Mouse (Mus musculus) naive thymus-derived CD4-positive, alpha-beta T cell, adult 2 months (primary cell): ENCODE data around the gene Parpbp.

ENCODE experiments used
- DNase-seq: peaks from one replicate; pipeline ENCODE4 v3.0.0-alpha.2; 2011; ENCODE audit warnings: low read depth

Parpbp gene

DNA sequence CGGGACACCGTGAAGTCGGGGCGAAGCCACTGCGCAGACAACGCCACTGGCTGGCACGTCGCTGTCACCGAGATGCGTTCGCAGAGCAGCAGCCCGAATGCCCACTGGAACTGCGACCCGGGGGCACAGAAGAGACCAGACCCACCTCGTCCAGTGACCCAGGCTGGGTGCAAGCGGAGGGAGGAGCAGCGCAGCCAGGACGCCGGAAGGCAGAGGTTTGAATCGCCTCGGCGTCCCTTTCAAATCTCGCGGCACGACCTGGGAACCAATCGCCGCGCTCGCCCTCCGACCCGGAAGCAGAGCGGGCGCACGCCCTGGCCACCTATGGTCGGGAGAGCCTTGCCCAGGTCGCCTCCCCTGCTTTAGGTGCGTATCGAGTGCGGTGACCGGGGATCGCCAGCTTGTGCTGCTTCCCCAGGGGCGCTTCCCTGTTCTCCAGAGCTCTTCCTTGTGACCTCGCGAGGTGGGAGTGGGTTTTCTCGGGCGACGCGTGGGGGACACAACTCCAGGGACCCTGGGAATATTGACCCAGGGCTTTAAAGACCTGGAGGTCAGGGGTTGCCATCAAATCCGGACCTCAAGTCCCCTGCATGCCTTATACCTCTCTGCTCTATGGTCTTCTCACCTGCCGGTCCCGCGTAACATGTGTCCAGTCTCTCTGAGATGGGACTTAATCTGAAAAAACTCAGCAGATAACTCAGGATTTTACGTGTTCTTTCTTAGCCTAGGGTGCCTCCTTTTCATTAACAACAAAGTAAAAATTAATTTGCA is at the start of gene Parpbp, which contains the start of gene Nup37:
Gene Parpbp (minus strand): TSS at position 235 of the 771 bp plus-strand sequence.
Gene Nup37 (plus strand): TSS at position 286 of the 771 bp plus-strand sequence.
- peak; percentile 92 for DNase-seq

DNA sequence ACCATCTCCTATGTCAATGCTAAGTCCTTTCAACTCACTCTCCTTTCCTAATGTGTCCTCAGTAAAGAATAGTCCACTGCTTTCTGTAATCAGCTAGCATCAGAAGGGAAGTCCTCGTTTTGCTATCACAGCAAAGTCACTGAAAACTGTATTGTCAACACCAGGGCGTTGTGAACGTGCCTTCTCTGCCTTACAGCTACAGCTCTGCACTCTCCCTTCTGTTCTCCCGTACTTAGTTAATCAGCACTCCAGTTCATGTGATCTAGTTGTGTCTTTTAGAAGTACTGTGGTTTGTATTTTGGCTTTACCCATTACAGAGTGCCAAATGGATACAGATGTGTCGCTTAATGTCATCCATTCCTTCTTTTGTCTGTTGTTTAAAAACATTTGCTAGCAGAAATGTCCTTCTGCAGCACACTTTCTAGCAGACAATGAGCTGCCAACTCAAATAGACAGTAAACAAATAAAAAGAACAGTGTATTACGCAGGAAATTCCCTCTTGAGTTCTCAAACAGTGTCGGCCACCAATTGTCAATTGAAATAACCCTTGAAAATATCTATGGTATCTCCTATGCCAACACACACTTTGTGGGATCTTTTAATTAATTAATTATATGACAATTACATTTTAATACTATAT is 20.8 kb upstream of the Parpbp start:
- DNase-seq = no peak

DNA sequence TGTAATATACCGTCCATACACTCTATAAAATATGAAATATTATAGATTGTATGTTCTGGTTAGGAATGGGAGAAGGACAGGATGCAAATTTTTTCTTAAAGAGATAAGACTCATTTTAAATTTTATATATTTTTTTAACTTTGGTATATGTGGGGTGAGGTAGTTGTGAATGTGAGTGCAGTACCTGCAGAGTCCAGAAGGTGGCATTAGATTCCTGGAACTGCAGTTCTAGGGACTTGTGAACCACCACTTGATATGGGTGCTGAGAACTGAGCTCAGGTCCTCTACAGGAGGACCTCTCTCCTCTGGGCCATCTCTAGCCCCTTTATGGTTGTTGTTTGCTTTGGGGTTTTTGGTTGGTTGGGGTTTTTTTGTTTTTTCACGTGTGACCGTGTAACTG is 19.4 kb upstream of the Parpbp start:
- DNase-seq = peak; percentile 54

DNA sequence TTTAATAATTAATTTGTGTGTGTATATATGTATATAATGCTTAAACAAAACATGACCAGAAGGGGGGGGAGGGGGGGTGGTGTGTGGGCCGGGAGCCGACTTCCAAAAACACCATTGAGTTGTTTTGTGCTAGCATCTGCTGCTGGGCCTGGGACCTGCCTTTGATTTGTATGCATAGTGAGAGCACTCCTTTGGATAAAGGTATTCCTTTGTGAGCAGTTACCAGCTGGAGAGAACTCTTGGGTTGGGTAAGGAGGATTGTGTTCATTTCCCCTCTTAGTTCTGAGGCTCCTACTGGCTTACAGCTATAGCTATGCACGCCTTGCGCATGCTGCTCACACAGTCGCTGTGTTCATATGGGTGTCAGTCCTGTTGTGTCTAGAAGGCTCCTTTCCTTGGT is 15.9 kb upstream of the Parpbp start:
- DNase-seq = no peak

DNA sequence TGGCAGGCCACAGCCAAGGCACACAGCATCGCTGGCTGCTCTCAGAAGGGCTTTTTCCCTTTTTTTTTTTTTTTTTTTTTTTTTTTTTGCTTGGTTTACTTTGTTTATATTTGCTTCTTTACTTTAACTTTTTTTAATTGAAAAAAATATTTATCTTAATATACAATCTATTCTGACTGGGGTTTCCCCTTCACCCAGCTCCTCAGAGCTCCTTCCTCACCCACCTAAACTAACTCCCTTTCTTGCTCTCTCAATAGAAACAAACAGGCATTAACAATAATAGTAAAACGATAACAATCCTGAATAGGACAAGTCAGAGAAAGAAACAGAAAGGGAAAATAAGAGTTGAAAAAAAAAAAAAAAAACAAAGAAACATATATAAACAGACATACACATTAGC is 15.4 kb upstream of the Parpbp start:
- no peak for DNase-seq

DNA sequence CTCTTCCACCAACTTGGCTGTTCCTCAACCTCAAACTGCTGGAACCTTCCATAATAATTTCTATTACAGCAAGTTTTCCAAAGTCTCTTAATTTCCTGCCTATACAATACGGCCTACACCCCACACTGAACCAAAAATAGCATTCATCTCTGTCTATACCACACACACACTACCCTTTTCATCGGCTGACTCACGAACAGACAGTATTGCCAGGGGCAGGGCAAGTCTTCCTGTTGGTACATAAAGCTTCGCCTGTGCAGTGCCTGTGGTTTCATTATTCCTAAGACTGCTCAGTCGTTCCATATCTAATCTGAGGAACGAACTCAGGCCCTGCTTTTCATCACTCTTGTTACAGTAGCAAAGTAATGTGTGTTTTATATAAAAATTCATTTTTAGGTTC is 4.9 kb upstream of the Parpbp start:
- no peak for DNase-seq

DNA sequence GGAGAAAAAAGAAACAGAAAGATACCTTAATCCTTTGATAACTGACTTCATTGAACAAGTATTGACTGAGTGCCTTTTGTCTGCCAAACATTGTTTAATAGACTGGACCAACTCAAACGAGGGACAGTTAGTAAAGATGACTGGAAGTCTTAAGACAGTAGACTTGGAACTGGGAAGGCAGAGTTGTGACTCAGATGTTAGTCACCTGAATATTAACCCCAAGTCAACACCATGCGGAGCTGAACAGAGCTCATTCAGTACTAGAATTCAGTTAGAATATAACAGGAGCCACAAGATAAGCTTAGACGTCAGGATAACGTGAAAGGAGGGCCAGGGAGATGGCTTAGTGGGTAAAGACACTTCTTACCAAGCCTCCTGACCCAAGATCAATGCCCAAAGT is 3.6 kb upstream of the Parpbp start:
- DNase-seq = no peak

DNA sequence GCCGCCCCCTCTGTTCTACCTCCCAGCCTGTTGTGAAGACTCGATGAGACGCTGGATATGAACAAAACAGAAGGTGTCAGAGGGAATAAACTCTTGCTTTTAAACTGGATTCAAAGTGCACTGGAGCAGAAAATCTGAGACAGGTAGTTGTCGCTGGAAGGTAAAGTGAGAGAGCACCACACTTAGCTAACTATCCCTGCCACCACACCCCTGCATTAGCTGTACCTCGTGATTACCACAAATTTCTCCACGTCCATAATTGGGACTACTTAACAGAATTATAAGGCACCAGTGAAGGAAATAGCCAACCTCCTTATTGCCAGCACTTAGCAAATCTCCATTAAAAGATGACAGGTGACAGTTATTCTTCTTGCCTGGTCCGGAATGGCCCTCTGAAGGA is 554 bp downstream of the Parpbp start:
- no peak for DNase-seq

DNA sequence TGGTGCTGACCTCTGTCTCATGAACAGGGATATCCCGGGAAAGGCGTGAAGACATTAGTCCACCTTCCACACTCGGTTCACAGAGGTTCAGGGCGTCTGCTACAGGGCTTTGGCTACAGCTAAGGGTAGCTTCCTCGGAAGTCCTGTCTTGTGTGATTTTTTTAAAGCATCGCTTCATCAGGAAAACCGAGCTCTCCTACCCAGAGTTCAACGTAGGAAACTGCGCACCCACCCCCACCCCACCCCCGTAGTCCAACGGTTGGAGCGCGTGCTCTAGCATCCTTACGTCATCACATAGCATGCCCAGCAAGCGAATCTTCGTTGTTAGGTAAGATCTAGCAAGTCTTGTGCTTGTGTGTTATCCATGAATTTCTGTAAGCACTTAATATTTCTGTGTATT is 11.1 kb downstream of the Parpbp start:
- DNase-seq = no peak

DNA sequence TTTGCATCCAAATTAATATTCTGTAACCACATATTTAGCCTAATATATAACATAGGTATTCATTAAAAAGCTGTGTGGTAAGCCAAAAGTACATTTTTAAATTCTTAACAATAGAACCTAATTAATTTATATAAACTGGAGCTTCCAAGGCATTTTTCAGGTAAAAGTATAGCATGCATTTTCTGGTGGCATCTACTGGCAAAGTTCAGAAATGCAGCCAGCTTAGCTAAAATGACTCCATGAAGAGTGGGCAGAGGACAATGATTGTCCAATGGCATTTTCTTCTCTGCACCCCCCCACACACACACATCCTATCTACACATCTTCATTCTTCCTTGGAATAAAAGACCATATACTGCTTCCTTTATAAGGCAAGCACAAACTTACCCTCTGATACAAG is 27.0 kb downstream of the Parpbp start:
- no peak for DNase-seq

DNA sequence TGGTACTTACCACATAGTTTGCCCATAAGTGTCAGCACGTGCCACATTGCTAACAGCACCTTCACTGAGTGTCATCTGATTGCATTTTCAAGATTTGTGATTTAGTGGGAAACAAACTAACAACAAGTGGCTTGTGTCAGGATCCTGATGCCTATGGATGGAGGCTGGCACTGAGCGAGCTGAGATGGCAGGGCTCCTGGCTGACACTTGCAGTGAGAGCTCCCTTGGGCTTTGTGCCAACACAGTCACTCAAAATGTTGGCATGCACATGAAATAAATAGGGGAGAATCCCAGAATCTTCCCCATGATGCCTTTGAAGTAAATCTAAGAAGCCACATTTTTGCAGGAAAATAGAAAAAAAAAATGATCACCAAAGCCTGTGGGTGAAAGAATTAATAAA is 33.5 kb downstream of the Parpbp start:
- DNase-seq = no peak

DNA sequence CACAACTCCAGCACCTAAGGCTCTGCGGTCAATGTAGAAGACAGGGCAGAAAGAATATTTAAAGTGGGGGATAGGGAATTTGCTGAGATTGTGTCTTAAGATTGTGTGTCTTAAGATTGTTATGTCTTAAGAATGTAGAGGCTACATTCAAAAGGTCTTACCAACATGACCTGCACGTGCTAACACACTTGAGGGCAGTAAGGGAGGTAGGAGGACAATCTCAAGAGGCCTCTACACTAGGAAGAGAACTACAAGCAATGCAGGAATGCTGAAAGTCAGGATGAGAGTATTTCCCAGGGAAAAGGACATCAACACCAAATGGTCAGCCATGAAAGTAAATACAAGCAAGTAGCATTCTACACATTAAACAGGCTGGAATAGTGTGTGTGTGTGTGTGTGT is 40.6 kb downstream of the Parpbp start:
- DNase-seq = no peak

DNA sequence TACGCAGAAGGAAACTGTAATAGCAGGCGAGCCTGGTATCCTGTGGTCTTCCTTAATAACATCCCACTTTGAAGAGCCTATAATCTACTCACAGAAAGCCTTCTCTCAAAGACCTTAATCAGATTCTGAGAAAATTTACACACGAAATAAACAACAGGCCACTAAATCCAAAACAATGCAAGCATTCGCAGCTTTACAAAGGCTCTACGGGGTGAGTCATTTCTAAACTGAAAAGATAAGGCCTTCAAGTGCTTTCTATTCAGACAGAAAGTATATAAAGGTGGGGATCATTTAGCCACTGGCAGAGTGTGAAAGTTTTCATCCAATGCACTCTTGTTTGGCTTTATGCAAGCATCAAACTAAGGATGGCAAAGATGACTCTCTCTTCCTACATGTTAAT is 56.0 kb downstream of the Parpbp start, which contains the start of gene Pmch:
Gene Pmch (plus strand): TSS at position 301 of the 400 bp plus-strand sequence.
- DNase-seq = no peak

DNA sequence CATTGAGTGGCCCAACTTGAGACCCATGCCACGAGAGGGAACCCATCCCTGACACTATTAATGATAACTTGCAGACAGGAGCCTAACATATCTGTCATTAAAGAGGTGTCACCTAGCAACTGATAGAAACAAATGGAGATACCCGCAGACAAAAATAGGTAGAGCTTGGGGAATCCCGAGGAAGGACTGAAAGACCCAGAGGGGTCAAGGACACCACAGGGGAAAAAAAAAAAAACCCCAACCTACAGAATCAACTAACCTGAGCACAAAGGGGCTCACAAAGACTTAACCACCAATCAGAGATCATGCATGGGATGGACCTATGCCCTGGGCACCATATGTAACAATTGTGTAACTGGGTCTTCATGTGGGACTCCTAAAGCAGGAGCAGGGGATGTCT is 79.4 kb downstream of the Parpbp start:
- no peak for DNase-seq

DNA sequence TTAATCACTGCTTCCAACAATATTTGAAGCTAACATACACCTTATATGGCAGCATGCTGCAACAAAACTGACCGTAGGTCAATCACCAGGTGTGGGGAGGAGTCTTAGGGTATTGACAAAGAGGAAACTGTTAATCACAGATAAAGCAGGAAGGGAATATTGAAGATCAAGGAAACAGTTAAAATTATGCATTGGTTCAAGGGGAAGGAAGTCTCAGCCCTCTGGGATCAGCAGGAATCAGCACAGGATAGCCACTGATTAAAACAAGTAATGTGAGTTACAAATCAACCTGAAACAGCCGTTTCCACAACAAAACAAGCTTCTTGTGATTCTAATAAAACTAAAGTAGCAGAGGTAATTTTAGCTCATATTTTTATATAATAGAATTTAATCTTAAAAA is 81.9 kb downstream of the Parpbp start:
- no peak for DNase-seq

DNA sequence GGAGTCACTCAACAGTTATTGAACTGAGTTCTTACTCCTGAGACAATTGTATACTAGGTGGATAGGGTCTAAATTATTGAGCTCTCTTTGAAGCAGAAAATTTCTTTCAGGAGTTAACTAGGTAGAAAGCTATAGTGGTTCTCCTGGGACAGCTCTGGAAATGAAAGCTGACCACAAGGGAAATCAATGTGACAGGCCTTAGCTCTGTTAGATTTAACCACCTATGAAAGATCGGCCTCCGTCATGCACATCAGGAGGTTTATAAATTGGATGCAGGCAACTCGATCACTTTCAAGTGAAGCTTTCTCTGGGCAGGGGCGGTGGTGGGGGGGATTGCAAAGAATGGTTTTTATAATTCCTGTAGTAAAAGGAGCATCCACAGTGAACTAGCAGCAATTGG is 83.3 kb downstream of the Parpbp start:
- no peak for DNase-seq

DNA sequence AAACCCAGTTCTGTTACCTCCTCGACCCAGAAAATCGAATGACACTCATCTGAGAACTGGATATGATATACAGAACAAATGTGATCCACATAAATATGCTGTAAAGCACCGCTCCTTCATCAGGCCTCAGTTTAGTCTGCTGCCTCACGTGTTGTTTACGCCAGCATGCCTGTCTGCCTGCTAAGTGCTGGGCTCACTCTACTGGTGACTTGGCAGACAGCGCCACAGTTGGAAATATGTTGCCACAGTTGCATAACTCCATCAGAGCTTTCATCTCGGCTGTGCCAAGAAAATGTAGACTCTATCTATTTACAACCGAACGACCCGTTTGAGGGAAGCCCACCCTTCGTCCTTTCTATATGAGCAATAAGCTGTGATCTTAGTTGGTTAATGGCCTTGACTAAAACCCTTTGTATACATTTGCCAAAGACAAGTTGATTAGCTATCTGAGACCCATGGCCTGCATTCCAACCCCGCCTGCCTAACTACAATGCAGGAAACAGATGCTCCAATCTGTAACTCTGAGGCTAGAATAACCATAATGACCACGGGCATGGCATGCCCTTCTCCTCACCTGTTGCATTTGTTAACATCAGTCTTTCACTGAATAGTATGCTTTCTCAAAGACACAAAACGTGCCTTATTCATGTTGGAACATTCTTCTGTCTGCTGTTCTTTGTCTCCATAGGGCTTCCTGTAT is 89.6 kb downstream of the Parpbp start:
- DNase-seq = no peak

DNA sequence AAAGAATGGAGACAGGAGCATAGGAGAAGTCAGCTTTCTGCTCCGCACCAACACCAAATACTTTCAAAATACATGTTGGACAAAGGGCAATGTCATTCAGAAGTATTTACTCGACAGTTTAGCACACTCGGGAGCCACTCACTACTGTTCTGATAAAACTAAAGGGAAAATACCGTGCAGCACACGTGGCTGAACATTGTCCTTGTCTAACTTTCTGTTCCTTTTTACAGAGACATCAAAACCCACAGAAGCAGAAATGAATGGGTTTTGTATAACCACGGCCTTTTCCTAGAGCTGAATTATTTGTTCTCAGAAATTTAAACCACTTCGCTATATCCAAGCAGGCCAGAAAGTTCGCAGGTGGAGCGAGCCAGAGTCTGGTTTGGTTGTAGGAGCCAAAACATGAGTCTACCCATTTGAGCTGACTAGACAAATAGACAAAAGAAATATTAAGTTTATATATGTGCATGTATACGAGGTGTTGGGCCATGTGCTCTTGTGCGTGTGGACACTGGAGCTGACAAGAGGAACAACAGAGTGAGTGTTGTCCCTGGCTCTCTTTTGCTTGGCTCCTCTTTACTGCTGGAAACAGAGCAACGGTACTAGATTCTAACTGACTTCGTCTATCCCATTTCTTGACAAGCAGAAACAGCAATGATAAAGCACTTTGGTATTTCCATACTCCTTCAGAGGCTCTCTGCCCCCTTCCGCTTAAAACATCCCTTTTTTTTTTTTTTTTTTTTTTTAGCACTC is 92.3 kb downstream of the Parpbp start:
- DNase-seq = no peak

DNA sequence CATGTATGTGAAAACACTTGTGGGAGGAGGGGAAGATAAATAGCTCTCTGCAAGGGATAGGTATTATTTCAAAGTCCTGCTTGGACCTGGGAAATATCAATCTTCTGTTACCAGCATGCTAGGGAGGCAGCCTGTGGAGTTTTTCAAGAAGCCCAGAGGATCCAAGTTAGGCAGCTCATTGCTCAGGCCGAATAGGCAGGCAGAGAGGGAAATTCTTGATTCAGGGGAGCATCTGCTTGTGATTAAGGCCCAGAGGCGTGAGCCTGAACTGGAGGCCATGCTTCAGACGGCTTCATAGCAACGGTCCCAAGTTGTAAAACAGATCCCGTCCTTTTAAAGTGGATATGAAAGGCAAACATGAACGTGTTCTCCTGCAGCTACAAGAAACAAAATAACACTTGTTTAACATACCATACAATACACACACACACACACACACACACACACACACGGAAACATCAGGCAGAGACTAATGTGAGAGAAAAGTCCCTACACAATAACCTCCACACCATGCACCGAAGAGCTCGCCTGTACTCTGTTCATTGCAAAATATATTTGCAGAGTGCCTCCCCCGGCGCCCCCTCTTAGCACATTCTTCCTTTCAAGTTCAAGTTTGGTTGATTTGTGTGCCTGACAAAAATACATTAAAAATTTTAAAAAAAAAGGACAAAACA is 100.5 kb downstream of the Parpbp start:
- DNase-seq = no peak

DNA sequence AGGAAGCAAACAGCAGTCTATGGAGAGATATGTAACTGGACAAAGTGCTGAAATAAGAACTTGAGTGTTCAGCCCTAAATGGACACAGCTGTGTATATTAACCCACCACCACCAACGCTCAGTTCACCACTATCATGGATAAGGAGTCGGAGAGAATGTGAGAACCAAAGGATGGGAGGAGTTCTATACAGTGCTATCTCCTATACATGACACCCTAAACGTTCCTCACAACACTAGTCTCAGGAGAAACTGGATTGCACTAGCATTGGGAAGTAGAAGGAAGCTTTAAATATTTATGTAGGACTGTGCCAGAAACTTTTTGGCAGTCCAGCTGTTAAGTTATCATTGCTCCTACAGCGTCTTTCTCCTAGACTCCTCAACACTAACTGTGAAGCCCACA is 102.4 kb downstream of the Parpbp start:
- DNase-seq = no peak
